Comparison of ENCODE assay signal across 8 mouse cellular contexts in the genomic region with DNA sequence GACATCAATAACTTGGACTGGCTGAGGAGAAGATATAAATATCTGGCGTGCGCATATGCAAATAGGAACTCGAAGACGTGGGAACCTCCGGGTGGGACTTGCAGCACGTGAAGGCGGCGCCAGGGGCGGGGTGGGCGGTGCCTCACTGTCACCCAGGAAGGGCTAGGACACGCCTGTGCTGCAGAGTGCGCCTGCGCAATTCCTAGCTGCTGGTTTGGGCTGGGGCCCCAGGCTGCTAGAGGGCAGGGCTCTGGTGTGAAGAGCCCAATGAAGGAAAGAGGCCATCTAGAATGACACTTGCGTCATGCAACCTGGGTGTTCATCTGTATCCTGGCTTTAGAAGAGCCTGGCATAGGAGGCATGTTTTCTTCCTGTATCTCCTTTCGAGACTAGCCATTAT.
DNase-seq lines count a peak whose midpoint lies in the region; ATAC-seq lines count a peak whose summit lies in the region.

No protein-coding gene starts in this region.

- peak; percentile 64 for DNase-seq in T-cell, adult 2 months (ENCODE audit: low spot score)
- DNase-seq in cerebellum, postnatal 36 days, result peak; percentile 96 to 98
- peak; percentile 96 for DNase-seq in gastrocnemius, adult 18-20 months (ENCODE audit: low spot score)
- peak; percentile 87 for DNase-seq in hindbrain, embryonic 14.5 days (ENCODE audit: low spot score)
- DNase-seq in layer of hippocampus, postnatal 14 days (ENCODE audit: low spot score in 2 of 2), result peak; percentile 86 to 93
- peak; percentile 64 for DNase-seq in retina, adult 2 months (ENCODE audit: low read depth, low spot score)
- peak; percentile 44 to 63 for DNase-seq in thymus, postnatal 36 days

- H3K27ac ChIP-seq in hindbrain, embryonic 14.5 days, result peak overlapping the region; percentile 33; the same call in 1 of the 2 replicates
- no peak overlapping the region for H3K27ac ChIP-seq in lung, embryonic 16.5 days (ENCODE audit: low read length)

- H3K4me1 ChIP-seq in hindbrain, embryonic 14.5 days (replicated peaks; ENCODE audit: control insufficient read depth, insufficient read depth, low read length), result peaks cover 8% of the 10 kb centered on the region; the same call in 1 of the 2 replicates
- H3K4me1 ChIP-seq in lung, embryonic 16.5 days (replicated peaks; ENCODE audit: control insufficient read depth, insufficient read depth, low read length), result no peaks in the 10 kb centered on the region; the same call in 1 of the 2 replicates

- peak overlapping the region; percentile 46 for H3K9ac ChIP-seq in hindbrain, embryonic 14.5 days
- no peak overlapping the region for H3K9ac ChIP-seq in lung, embryonic 16.5 days (ENCODE audit: low read length)

- H3K27me3 ChIP-seq in hindbrain, embryonic 14.5 days (ENCODE audit: control insufficient read depth, insufficient read depth, low read length), result no peaks in the 10 kb centered on the region
- no peaks in the 10 kb centered on the region for H3K27me3 ChIP-seq in lung, embryonic 16.5 days (ENCODE audit: control insufficient read depth, insufficient read depth, low read depth, low read length)

- peak overlapping the region; percentile 19 for H3K4me3 ChIP-seq in hindbrain, embryonic 14.5 days (replicated peaks; ENCODE audit: low read length)
- H3K4me3 ChIP-seq in lung, embryonic 16.5 days (ENCODE audit: low read length), result peak overlapping the region; percentile 33

- H3K4me2 ChIP-seq in hindbrain, embryonic 14.5 days (replicated peaks), result peak overlapping the region; percentile 50
- peak overlapping the region; percentile 57 for H3K4me2 ChIP-seq in lung, embryonic 16.5 days (ENCODE audit: low read depth, low read length)

- WGBS in hindbrain, embryonic 14.5 days, result 14% methylated on average over 15 of the region's 15 CpGs
- WGBS in lung, embryonic 16.5 days, result 12% methylated on average over 15 of the region's 15 CpGs

- peak; percentile 85 for ATAC-seq in hindbrain, embryonic 14.5 days (ENCODE audit: low FRiP score)
- ATAC-seq in lung, embryonic 16.5 days (ENCODE audit: low read depth), result peak; percentile 94

- no peaks in the 10 kb centered on the region for H3K36me3 ChIP-seq in hindbrain, embryonic 14.5 days (replicated peaks; ENCODE audit: control insufficient read depth, insufficient read depth)
- H3K36me3 ChIP-seq in lung, embryonic 16.5 days (ENCODE audit: control insufficient read depth, insufficient read depth, low read length), result no peaks in the 10 kb centered on the region

- no peaks in the 10 kb centered on the region for H3K9me3 ChIP-seq in hindbrain, embryonic 14.5 days (ENCODE audit: control insufficient read depth, low read length)
- no peaks in the 10 kb centered on the region for H3K9me3 ChIP-seq in lung, embryonic 16.5 days (ENCODE audit: control insufficient read depth, low read length)
